Mouse (Mus musculus) lung, postnatal 0 days (tissue): ENCODE measurements around the gene Akap9. TPM values are rescaled to one million over a fixed set of nuclear protein-coding genes. Genes with fewer than 3 reads are reported as not detected.
"Not testable (repeated sequence)": the region's sequence is repeated elsewhere in the genome, so short reads cannot be mapped to it uniquely, and the experiment has no call there.

Experiments used
- ATAC-seq: fragments of 200-750 bp; cut with Nextera tagmentation; 2 replicates; pipeline ENCODE4 v1.8.0; 2017; ENCODE audit warnings: moderate library complexity
- DNase-seq: peaks from one replicate; pipeline ENCODE4 v3.0.0-alpha.2; 2016; ENCODE audit warnings: low spot score
- H3K27ac ChIP-seq: fragments of 300-500 bp; sonication (generic); 2 replicates; pipeline ENCODE4 v1.5.1; 2014; ENCODE audit warnings: antibody characterized with exemption, mild to moderate bottlenecking, low read length, mixed read lengths
- H3K27me3 ChIP-seq: fragments of 300-500 bp; sonication (generic); replicated peaks from 2 replicates; pipeline ENCODE4 v1.6.1; 2014; ENCODE audit warnings: low read length, mixed read lengths; ENCODE audit not compliant: insufficient read depth
- H3K36me3 ChIP-seq: fragments of 300-500 bp; sonication (generic); 2 replicates; pipeline ENCODE4 v1.6.1; 2014; ENCODE audit warnings: low read length, mixed read lengths; ENCODE audit not compliant: insufficient read depth
- H3K4me1 ChIP-seq: fragments of 300-500 bp; sonication (generic); 2 replicates; pipeline ENCODE4 v1.6.1; 2014; ENCODE audit warnings: antibody characterized with exemption, low read depth, low read length, mixed read lengths; ENCODE audit not compliant: insufficient read depth
- H3K4me2 ChIP-seq: fragments of 300-500 bp; sonication (generic); replicated peaks from 2 replicates; pipeline ENCODE4 v1.6.1; 2014; ENCODE audit warnings: low read depth, mild to moderate bottlenecking, low read length, moderate library complexity, mixed read lengths
- H3K4me3 ChIP-seq: fragments of 300-500 bp; sonication (generic); 2 replicates; pipeline ENCODE4 v1.5.1; 2014; ENCODE audit warnings: low read depth, low read length
- H3K9ac ChIP-seq: fragments of 300-500 bp; sonication (generic); replicated peaks from 2 replicates; pipeline ENCODE4 v1.6.1; 2014; ENCODE audit warnings: low read depth, mild to moderate bottlenecking
- H3K9me3 ChIP-seq: fragments of 300-500 bp; sonication (generic); 2 replicates; pipeline ENCODE4 v1.6.1; 2016; ENCODE audit warnings: low read length, mixed read lengths
- CTCF ChIP-seq: IDR thresholded peaks from 2 replicates; pipeline ENCODE4 v1.5.1; 2016; ENCODE audit warnings: antibody characterized with exemption, mild to moderate bottlenecking
- EP300 ChIP-seq: IDR thresholded peaks from 2 replicates; pipeline ENCODE4 v1.6.1; 2016; ENCODE audit warnings: antibody characterized with exemption, mild to moderate bottlenecking, control low read depth
- WGBS: fragments of 180-500 bp; shearing (Covaris S2); extraction: QIAGEN DNeasy Blood & Tissue Kit; methylation state at CpG from one replicate; pipeline ENCODE4 v1.1.7; 2014; 5-methylcytosine and 5-hydroxymethylcytosine counted together
- polyA plus RNA-seq: library from polyadenylated mRNA; unstranded; fragments of >200 nt; fragmentation: Nextera tagmentation; extraction: Ambion mirVana; gene quantifications from 2 replicates; pipeline ENCODE4 v1.2.1, GENCODE M21; 2015

The Akap9 gene
- polyA plus RNA-seq, 1 experiment from 2014 or later = 144 TPM

DNA sequence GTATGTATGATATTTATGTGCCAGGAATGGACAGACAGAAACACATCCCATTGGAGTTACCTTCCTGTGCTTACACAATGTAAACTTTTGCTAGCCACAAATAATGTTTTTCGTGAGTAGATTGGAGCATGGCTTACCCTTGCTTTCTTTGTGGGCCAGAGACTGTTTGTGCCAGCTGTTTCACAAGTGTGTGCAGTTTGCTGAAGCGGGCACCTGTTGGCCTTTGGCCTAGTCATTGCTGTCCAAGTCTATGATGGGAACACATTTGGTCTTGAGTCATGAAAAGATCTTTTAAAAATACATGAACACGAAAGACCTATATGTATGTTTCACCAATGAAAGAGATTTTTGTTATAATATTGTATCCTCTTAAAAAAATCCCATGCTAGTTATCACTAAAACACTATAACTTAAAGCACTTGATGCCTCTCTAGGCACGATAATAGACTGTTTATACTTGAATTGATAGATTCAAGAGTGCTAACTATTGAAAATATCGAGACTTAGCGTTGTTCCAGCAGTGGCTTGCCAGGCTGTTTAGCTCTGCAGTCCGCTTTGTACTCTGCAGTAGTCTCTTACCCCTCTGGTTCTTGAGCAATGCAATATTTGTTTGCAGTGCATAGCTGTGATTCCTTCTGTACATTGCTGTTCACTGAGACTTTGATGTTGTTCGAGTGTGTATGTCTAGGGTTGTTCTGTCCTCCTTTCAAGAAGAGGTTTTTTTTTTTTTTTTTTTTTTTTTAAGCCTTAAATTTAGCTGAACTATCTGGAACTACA is 8.1 kb downstream of the Akap9 start:
- peak; percentile 55 for DNase-seq
- Histone ChIP-seq H3K4me3 (no peak overlapping the region), H3K27ac (no peak overlapping the region), H3K27me3 (no peaks in the 10 kb centered on the region), H3K4me2 (no peak overlapping the region), H3K4me1 (peaks cover 14% of the 10 kb centered on the region), H3K9me3 (no peaks in the 10 kb centered on the region), H3K9ac (no peak overlapping the region), H3K36me3 (no peaks in the 10 kb centered on the region)
- 52% methylated on average over 8 of the region's 8 CpGs for WGBS
- peak; percentile 91 for ATAC-seq
- TF ChIP-seq CTCF (no peak), EP300 (0 out of 2 replicates have a peak, but pooled peaks have one; percentile 43)

DNA sequence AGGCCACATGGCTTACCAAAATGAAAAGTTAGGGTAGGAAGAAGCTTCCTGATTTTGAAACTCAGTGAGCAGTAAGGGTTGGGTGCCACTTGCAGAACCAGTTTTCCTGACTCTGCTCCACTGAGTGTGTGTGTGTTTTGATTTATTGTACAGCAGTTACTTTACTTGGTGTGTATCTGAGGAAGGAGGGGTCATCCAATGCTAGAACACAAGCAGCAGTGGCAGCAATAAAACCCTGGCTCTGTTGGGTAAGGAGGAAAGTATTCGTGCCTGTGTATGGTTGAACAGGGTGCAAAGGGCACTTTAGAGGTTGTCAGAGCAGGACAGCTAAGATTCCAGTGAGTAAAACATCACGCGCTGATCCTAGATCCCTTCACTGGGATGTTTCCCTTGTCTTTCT is 11.1 kb downstream of the Akap9 start:
- no peak for TF ChIP-seq CTCF
- TF ChIP-seq EP300 = no peak
- Histone ChIP-seq H3K36me3 (no peaks in the 10 kb centered on the region), H3K9ac (no peak overlapping the region), H3K4me1 (peaks cover 14% of the 10 kb centered on the region), H3K27me3 (no peaks in the 10 kb centered on the region), H3K9me3 (no peaks in the 10 kb centered on the region), H3K4me2 (no peak overlapping the region), H3K27ac (no peak overlapping the region), H3K4me3 (no peak overlapping the region)
- WGBS = 81% methylated on average over 3 of the region's 3 CpGs
- no peak; the same call in 1 of the 2 replicates for ATAC-seq
- DNase-seq = peak; percentile 18

GRCm38 (mm10) chr5:3939335-3939734 is 11.5 kb downstream of the Akap9 start:
- Histone ChIP-seq H3K9me3 (no peaks in the 10 kb centered on the region), H3K36me3 (no peaks in the 10 kb centered on the region), H3K27me3 (no peaks in the 10 kb centered on the region), H3K9ac (no peak overlapping the region), H3K4me1 (peaks cover 14% of the 10 kb centered on the region), H3K27ac (no peak overlapping the region), H3K4me2 (no peak overlapping the region), H3K4me3 (no peak overlapping the region)
- 94% methylated on average over 5 of the region's 5 CpGs for WGBS
- ATAC-seq (no peak), DNase-seq (no peak)
- TF ChIP-seq EP300 (no peak), CTCF (no peak)

GRCm38 (mm10) chr5:3941240-3941639 is 13.4 kb downstream of the Akap9 start:
- H3K4me3 ChIP-seq = no peak overlapping the region
- H3K9me3 ChIP-seq = no peaks in the 10 kb centered on the region
- H3K27me3 ChIP-seq = no peaks in the 10 kb centered on the region
- no peaks in the 10 kb centered on the region for H3K36me3 ChIP-seq
- 84% methylated on average over 2 of the region's 2 CpGs for WGBS
- peaks cover 14% of the 10 kb centered on the region for H3K4me1 ChIP-seq
- ATAC-seq (no peak), DNase-seq (no peak)
- no peak overlapping the region for H3K9ac ChIP-seq
- no peak overlapping the region for H3K27ac ChIP-seq
- TF ChIP-seq EP300 (no peak), CTCF (no peak)
- no peak overlapping the region for H3K4me2 ChIP-seq

GRCm38 (mm10) chr5:3943169-3943568 is 15.3 kb downstream of the Akap9 start:
- not testable (repeated sequence) for ATAC-seq, H3K9ac ChIP-seq, H3K4me1 ChIP-seq, H3K27me3 ChIP-seq, H3K4me3 ChIP-seq, H3K9me3 ChIP-seq, H3K36me3 ChIP-seq, H3K4me2 ChIP-seq, H3K27ac ChIP-seq, DNase-seq
- WGBS = 85% methylated on average over 4 of the region's 4 CpGs

DNA sequence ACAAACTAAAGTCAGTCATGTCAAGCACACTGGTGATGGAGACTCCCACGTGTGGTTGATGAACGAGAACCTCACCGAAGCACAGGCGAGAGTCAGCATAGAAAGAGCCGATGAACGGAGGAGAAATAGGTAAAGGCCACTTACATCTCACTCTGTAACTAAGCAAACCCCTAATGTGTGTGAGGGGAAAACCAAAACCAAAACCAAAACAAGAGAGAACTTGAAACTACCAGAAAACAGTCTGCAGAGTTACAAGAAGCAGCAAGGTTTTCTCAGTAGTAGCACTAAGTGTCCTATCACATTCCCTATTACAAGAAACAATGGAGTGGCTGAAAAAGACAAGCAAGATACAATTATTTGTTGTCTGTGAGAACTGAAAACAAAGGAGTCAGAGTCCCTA is 24.6 kb downstream of the Akap9 start:
- 91% methylated on average over 6 of the region's 6 CpGs for WGBS

More for the DNA sequence above, 24.6 kb downstream of the Akap9 start:
- Histone ChIP-seq H3K36me3 (peaks cover 18% of the 10 kb centered on the region; the same call in 1 of the 2 replicates), H3K4me1 (no peaks in the 10 kb centered on the region), H3K27ac (no peak overlapping the region), H3K9ac (no peak overlapping the region), H3K27me3 (no peaks in the 10 kb centered on the region), H3K4me2 (no peak overlapping the region), H3K4me3 (no peak overlapping the region), H3K9me3 (no peaks in the 10 kb centered on the region)
- TF ChIP-seq CTCF = no peak
- TF ChIP-seq EP300 = no peak
- ATAC-seq = no peak
- no peak for DNase-seq
